Mouse (Mus musculus) liver, postnatal 0 days (tissue): ENCODE measurements around the gene Ddc. TPM values are rescaled to one million over a fixed set of nuclear protein-coding genes. Genes with fewer than 3 reads are reported as not detected.
A peak's percentile ranks its signal among the peaks of the same experiment; 100 is the strongest.

Experiments used
- ATAC-seq: fragments of 200-750 bp; cut with Nextera tagmentation; 2 replicates; pipeline ENCODE4 v1.8.0; 2017; ENCODE audit warnings: mild to moderate bottlenecking, moderate library complexity
- DNase-seq: peaks from one replicate; pipeline ENCODE4 v3.0.0-alpha.2; 2016
- H3K27ac ChIP-seq: fragments of 300-500 bp; sonication (generic); 2 replicates; pipeline ENCODE4 v1.5.1; 2014; ENCODE audit warnings: antibody characterized with exemption, moderate library complexity, mild to moderate bottlenecking, low read depth
- H3K27me3 ChIP-seq: fragments of 300-500 bp; sonication (generic); 2 replicates; pipeline ENCODE4 v1.6.1; 2014; ENCODE audit warnings: low read length, control low read depth, mixed read lengths; ENCODE audit not compliant: insufficient read depth
- H3K36me3 ChIP-seq: fragments of 300-500 bp; sonication (generic); replicated peaks from 2 replicates; pipeline ENCODE4 v1.6.1; 2014; ENCODE audit warnings: mild to moderate bottlenecking, control low read depth, low read length, moderate library complexity, mixed read lengths; ENCODE audit not compliant: insufficient read depth
- H3K4me1 ChIP-seq: fragments of 300-500 bp; sonication (generic); 2 replicates; pipeline ENCODE4 v1.6.1; 2014; ENCODE audit warnings: antibody characterized with exemption, mild to moderate bottlenecking, control low read depth; ENCODE audit not compliant: insufficient read depth
- H3K4me2 ChIP-seq: fragments of 300-500 bp; sonication (generic); 2 replicates; pipeline ENCODE4 v1.6.1; 2014; ENCODE audit warnings: low read depth, mild to moderate bottlenecking, low read length, moderate library complexity, mixed read lengths
- H3K4me3 ChIP-seq: fragments of 300-500 bp; sonication (generic); 2 replicates; pipeline ENCODE4 v1.5.1; 2014; ENCODE audit warnings: low read depth, low read length
- H3K9ac ChIP-seq: fragments of 300-500 bp; sonication (generic); replicated peaks from 2 replicates; pipeline ENCODE4 v1.6.1; 2014; ENCODE audit warnings: mild to moderate bottlenecking, moderate library complexity
- H3K9me3 ChIP-seq: fragments of 300-500 bp; sonication (generic); 2 replicates; pipeline ENCODE4 v1.6.1; 2016; ENCODE audit warnings: mild to moderate bottlenecking, control low read depth, low read length, mixed read lengths
- CTCF ChIP-seq: sonication (generic); IDR thresholded peaks from 2 replicates; pipeline ENCODE4 v1.5.1; 2016; ENCODE audit warnings: antibody characterized with exemption, low read depth
- EP300 ChIP-seq: IDR thresholded peaks from 2 replicates; pipeline ENCODE4 v1.6.1; 2016; ENCODE audit warnings: antibody characterized with exemption, low read depth, mild to moderate bottlenecking
- WGBS: fragments of 180-500 bp; shearing (Covaris S2); extraction: QIAGEN DNeasy Blood & Tissue Kit; methylation state at CpG from one replicate; pipeline ENCODE4 v1.1.7; 2014; ENCODE audit not compliant: insufficient replicate concordance; 5-methylcytosine and 5-hydroxymethylcytosine counted together
- polyA plus RNA-seq: library from polyadenylated mRNA; unstranded; fragments of >200 nt; fragmentation: Nextera tagmentation; extraction: Ambion mirVana; gene quantifications from 2 replicates; pipeline ENCODE4 v1.2.1, GENCODE M21; 2015

Gene Ddc
- polyA plus RNA-seq, 1 experiment from 2014 or later, result 17.5 TPM

GRCm38 (mm10) chr11:11884533-11885245 is 13.3 kb downstream of the Ddc start:
- Histone ChIP-seq H3K27me3 (no peaks in the 10 kb centered on the region), H3K4me3 (no peak overlapping the region), H3K4me1 (peaks cover 40% of the 10 kb centered on the region), H3K4me2 (peak overlapping the region; percentile 47), H3K27ac (no peak overlapping the region), H3K9me3 (no peaks in the 10 kb centered on the region), H3K9ac (no peak overlapping the region), H3K36me3 (no peaks in the 10 kb centered on the region)
- no peak for DNase-seq
- WGBS, result 29% methylated on average over 11 of the region's 11 CpGs
- peak; percentile 82 for ATAC-seq
- TF ChIP-seq EP300 (peak; percentile 72), CTCF (no peak)

- Histone ChIP-seq H3K27ac (no peak overlapping the region), H3K4me2 (no peak overlapping the region), H3K36me3 (no peaks in the 10 kb centered on the region), H3K9ac (no peak overlapping the region), H3K4me3 (no peak overlapping the region), H3K4me1 (peaks cover 37% of the 10 kb centered on the region), H3K27me3 (no peaks in the 10 kb centered on the region), H3K9me3 (no peaks in the 10 kb centered on the region)
- 74% methylated on average over 1 of the region's 1 CpGs for WGBS
- TF ChIP-seq CTCF (no peak), EP300 (no peak)
- ATAC-seq, result no peak
- no peak for DNase-seq
Measured at GRCm38 (mm10) chr11:11881783-11882155, 16.2 kb downstream of the Ddc start.

- no peak overlapping the region for H3K4me3 ChIP-seq
- H3K4me2 ChIP-seq, result no peak overlapping the region
- H3K9me3 ChIP-seq, result no peaks in the 10 kb centered on the region
- ATAC-seq (no peak), DNase-seq (no peak)
- H3K4me1 ChIP-seq, result peaks cover 32% of the 10 kb centered on the region
- H3K36me3 ChIP-seq, result no peaks in the 10 kb centered on the region
- TF ChIP-seq CTCF (no peak), EP300 (no peak)
- H3K27ac ChIP-seq, result no peak overlapping the region
- H3K27me3 ChIP-seq, result no peaks in the 10 kb centered on the region
- no peak overlapping the region for H3K9ac ChIP-seq
- 69% methylated on average over 13 of the region's 13 CpGs for WGBS
Measured at GRCm38 (mm10) chr11:11881026-11881782, 16.7 kb downstream of the Ddc start.

GRCm38 (mm10) chr11:11880351-11880750 is 17.6 kb downstream of the Ddc start:
- DNase-seq (no peak), ATAC-seq (no peak)
- no peak for TF ChIP-seq CTCF
- TF ChIP-seq EP300, result no peak
- no peak overlapping the region for H3K4me2 ChIP-seq
- H3K27ac ChIP-seq, result no peak overlapping the region
- H3K4me1 ChIP-seq, result peaks cover 26% of the 10 kb centered on the region
- no peak overlapping the region for H3K9ac ChIP-seq
- H3K36me3 ChIP-seq, result no peaks in the 10 kb centered on the region
- WGBS, result 82% methylated on average over 7 of the region's 7 CpGs
- H3K27me3 ChIP-seq, result no peaks in the 10 kb centered on the region
- H3K4me3 ChIP-seq, result no peak overlapping the region
- no peaks in the 10 kb centered on the region for H3K9me3 ChIP-seq

- H3K9me3 ChIP-seq, result no peaks in the 10 kb centered on the region
- H3K27me3 ChIP-seq, result no peaks in the 10 kb centered on the region
- no peak overlapping the region for H3K9ac ChIP-seq
- H3K4me2 ChIP-seq, result no peak overlapping the region
- no peak for ATAC-seq
- TF ChIP-seq CTCF (no peak), EP300 (no peak)
- no peak overlapping the region for H3K4me3 ChIP-seq
- 73% methylated on average over 4 of the region's 4 CpGs for WGBS
- peak overlapping the region; percentile 61; the same call in 1 of the 2 replicates for H3K27ac ChIP-seq
- no peak for DNase-seq
- H3K4me1 ChIP-seq, result peaks cover 19% of the 10 kb centered on the region
- H3K36me3 ChIP-seq, result no peaks in the 10 kb centered on the region; the same call in 1 of the 2 replicates
Measured at GRCm38 (mm10) chr11:11879699-11880002, 18.3 kb downstream of the Ddc start.

GRCm38 (mm10) chr11:11878981-11879698 is 18.8 kb downstream of the Ddc start:
- Histone ChIP-seq H3K36me3 (no peaks in the 10 kb centered on the region; the same call in 1 of the 2 replicates), H3K9me3 (no peaks in the 10 kb centered on the region), H3K4me1 (peaks cover 16% of the 10 kb centered on the region), H3K4me3 (no peak overlapping the region), H3K9ac (no peak overlapping the region), H3K27me3 (no peaks in the 10 kb centered on the region), H3K4me2 (no peak overlapping the region), H3K27ac (peak overlapping the region; percentile 61)
- WGBS, result 57% methylated on average over 10 of the region's 10 CpGs
- TF ChIP-seq EP300, result no peak
- DNase-seq (no peak), ATAC-seq (0 out of 2 replicates have a peak, but pooled peaks have one; percentile 4)
